In the genomic region with DNA sequence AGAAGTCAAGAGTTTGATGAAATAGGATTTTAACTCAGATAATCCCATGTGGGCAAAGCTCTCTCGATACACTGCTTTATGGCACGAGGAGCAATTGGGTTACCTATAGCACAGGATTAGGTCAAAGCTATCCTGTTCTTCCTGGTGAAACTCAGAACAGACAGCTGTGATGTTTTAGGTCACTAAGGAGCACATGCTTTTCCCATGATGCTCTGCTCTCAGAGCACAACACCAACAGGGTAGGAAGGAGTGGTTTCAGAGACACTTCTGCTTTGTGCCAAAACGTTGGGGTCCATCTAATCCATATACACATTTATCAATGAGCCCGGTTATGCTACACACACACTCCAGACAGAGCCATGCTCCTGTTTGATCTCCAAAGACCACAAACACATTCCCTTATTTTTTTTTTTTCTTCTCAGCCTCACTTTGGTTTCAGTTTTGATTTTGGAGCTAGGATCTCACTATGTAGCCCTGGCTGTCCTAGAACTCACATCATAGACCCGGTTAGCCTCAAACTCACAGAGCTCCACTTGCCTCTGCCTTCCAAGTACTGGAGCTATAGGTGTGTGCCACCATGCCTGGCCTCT, we compare ENCODE assay signal across 12 mouse cellular contexts.
"Had no signal": no experiment of that assay in that cellular context is flagged by ENCODE, and none has a peak within 500 bp of the region (broad histone marks: within the 10 kb centered on the region; RNA-seq: fewer than 3 reads in every experiment).

No protein-coding gene starts in this region.

- H3K9me3 ChIP-seq: midbrain, embryonic 10.5 days; midbrain, embryonic 12.5 days had no signal

- H3K4me2 ChIP-seq: lung, embryonic 14.5 days; midbrain, embryonic 12.5 days; neural tube, embryonic 12.5 days had no signal

- H3K27ac ChIP-seq: midbrain, embryonic 10.5 days; midbrain, embryonic 12.5 days; neural tube, embryonic 12.5 days had no signal

- DNase-seq: lung, adult 18-20 months; lung, embryonic 14.5 days; lung, postnatal 10 days; lung, postnatal 4 days; midbrain, embryonic 14.5 days; right cerebral cortex, postnatal 14 days; thymus, adult 18-20 months; thymus, postnatal 14 days; thymus, postnatal 36 days had no signal

- H3K4me3 ChIP-seq: midbrain, embryonic 10.5 days; midbrain, embryonic 12.5 days; neural tube, embryonic 12.5 days had no signal

- H3K4me1 ChIP-seq: midbrain, embryonic 12.5 days; neural tube, embryonic 12.5 days had no signal

- H3K36me3 ChIP-seq: midbrain, embryonic 10.5 days; midbrain, embryonic 12.5 days; neural tube, embryonic 12.5 days had no signal

- H3K9ac ChIP-seq: lung, embryonic 14.5 days; midbrain, embryonic 12.5 days; neural tube, embryonic 12.5 days had no signal

- H3K27me3 ChIP-seq: midbrain, embryonic 12.5 days; neural tube, embryonic 12.5 days had no signal
